Mouse (Mus musculus): Measurements from ENCODE around the gene Ptprk.

Ptprk gene

GRCm38 (mm10) chr10:28408980-28409379 lies 334.4 kb downstream of the Ptprk start:
- in situ Hi-C loops (cut with MboI, MseI) = no loop called here

- in situ Hi-C loops (cut with MboI, MseI) = no loop called here
Measured at GRCm38 (mm10) chr10:28414823-28415222, 340.2 kb downstream of the Ptprk start.

GRCm38 (mm10) chr10:28422622-28423021 lies 348.0 kb downstream of the Ptprk start:
- in situ Hi-C loops (cut with MboI, MseI) = no loop called here

- in situ Hi-C loops (cut with MboI, MseI) = no loop called here
Measured at GRCm38 (mm10) chr10:28425371-28425770, 350.8 kb downstream of the Ptprk start.

GRCm38 (mm10) chr10:28436084-28436483 lies 361.5 kb downstream of the Ptprk start:
- in situ Hi-C loops (cut with MboI, MseI) = no loop called here

- in situ Hi-C loops (cut with MboI, MseI) = loop anchor here (10.0 kb wide), 1 partner anchor 365 kb away; no protein-coding TSS in a partner anchor
Measured at GRCm38 (mm10) chr10:28449853-28450252, 375.2 kb downstream of the Ptprk start.

GRCm38 (mm10) chr10:28450642-28451041 lies 376.0 kb downstream of the Ptprk start:
- in situ Hi-C loops (cut with MboI, MseI) = no loop called here

- in situ Hi-C loops (cut with MboI, MseI) = no loop called here
Measured at GRCm38 (mm10) chr10:28458027-28458426, 383.4 kb downstream of the Ptprk start.

- in situ Hi-C loops (cut with MboI, MseI) = no loop called here
Measured at GRCm38 (mm10) chr10:28459963-28460362, 385.3 kb downstream of the Ptprk start.

- in situ Hi-C loops (cut with MboI, MseI) = no loop called here
Measured at GRCm38 (mm10) chr10:28463706-28464105, 389.1 kb downstream of the Ptprk start.

- in situ Hi-C loops (cut with MboI, MseI) = no loop called here
Measured at GRCm38 (mm10) chr10:28464766-28465548, 390.3 kb downstream of the Ptprk start.

GRCm38 (mm10) chr10:28485574-28485973 lies 411.0 kb downstream of the Ptprk start:
- in situ Hi-C loops (cut with MboI, MseI) = no loop called here

- in situ Hi-C loops (cut with MboI, MseI) = no loop called here
Measured at GRCm38 (mm10) chr10:28491006-28491405, 416.4 kb downstream of the Ptprk start.

- in situ Hi-C loops (cut with MboI, MseI) = no loop called here
Measured at GRCm38 (mm10) chr10:28492206-28492605, 417.6 kb downstream of the Ptprk start.

- in situ Hi-C loops (cut with MboI, MseI) = no loop called here
Measured at GRCm38 (mm10) chr10:28492870-28493269, 418.2 kb downstream of the Ptprk start.

- in situ Hi-C loops (cut with MboI, MseI) = no loop called here
Measured at GRCm38 (mm10) chr10:28493271-28493861, 418.7 kb downstream of the Ptprk start.

GRCm38 (mm10) chr10:28497791-28498190 lies 423.2 kb downstream of the Ptprk start:
- in situ Hi-C loops (cut with MboI, MseI) = no loop called here

- in situ Hi-C loops (cut with MboI, MseI) = no loop called here
Measured at GRCm38 (mm10) chr10:28498504-28498903, 423.9 kb downstream of the Ptprk start.

- in situ Hi-C loops (cut with MboI, MseI) = loop anchor here (10.0 to 25.0 kb wide), 2 partner anchors 161 to 1674 kb away; no protein-coding TSS in a partner anchor
Measured at GRCm38 (mm10) chr10:28513601-28514000, 439.0 kb downstream of the Ptprk start.

- in situ Hi-C loops (cut with MboI, MseI) = loop anchor here (10.0 to 25.0 kb wide), 2 partner anchors 159 to 1671 kb away; no protein-coding TSS in a partner anchor
Measured at GRCm38 (mm10) chr10:28516147-28516546, 441.5 kb downstream of the Ptprk start.

GRCm38 (mm10) chr10:28518297-28518696 lies 443.7 kb downstream of the Ptprk start:
- in situ Hi-C loops (cut with MboI, MseI) = loop anchor here (10.0 to 25.0 kb wide), 2 partner anchors 157 to 1669 kb away; no protein-coding TSS in a partner anchor

- in situ Hi-C loops (cut with MboI, MseI) = loop anchor here (5.0 to 25.0 kb wide), 3 partner anchors 72 to 1667 kb away; no protein-coding TSS in a partner anchor
Measured at GRCm38 (mm10) chr10:28519861-28520260, 445.2 kb downstream of the Ptprk start.

All from regulatory T cell (primary cell).